Mouse (Mus musculus) erythroblast, embryonic 14.5 days (primary cell): ENCODE data around the gene Mapk8ip3.

ENCODE experiments used
- GATA1 ChIP-seq: IDR thresholded peaks from 2 replicates; pipeline ENCODE4 v1.6.1; 2012; ENCODE audit warnings: low read length, inconsistent platforms, mixed read lengths
- TAL1 ChIP-seq: IDR thresholded peaks from 3 replicates; pipeline ENCODE4 v1.6.1; 2012; ENCODE audit warnings: low read length, inconsistent platforms, mixed read lengths

DNA sequence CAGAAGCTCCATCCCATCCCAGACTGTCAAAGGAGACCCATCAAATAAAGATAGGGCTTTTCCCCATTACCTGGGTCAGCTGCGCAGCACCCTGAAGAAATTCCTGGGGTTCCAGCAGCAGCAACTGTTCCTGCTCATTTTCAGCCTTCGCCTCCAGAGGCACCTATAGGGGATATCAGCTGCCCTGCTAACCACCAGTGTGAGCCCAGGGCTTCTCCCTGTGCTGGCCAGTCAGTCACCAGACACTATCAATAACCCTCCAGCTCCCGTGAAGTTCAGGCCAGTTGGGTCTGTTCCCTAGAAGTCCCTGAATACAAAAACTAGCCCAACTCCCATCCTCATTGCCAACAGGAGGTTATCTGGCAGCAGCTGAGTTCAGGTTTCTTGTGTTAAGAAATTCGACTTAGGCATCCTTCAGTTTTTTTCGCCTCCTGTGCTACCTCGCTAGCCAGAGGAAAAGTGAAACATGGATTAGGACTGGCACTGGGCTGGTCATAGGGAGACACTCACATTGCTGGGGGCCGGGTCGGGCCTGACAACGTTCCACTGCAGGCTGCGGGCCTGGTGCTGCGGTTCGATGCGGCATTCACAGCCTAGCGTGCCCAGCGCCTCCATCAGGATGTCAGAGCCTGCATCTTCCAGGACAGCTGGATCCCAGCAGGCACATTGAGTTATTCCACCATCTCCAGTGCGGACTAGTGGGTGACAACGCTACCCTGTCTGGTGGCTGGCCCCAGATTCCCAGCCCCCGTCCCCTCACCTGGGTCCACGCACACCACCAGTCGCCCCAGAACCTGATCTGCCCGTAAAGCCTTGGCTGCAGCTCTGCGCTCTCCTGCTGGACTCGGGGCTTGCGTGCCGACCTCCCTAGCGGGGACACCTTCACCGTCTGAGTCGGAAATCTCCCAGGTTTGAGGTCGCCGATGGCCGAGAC is 42.4 kb downstream of the Mapk8ip3 start:
- TF ChIP-seq GATA1: no peak
- TF ChIP-seq TAL1: no peak
